Mouse (Mus musculus): ENCODE data around the gene Dusp8. TPM values are rescaled to one million over a fixed set of nuclear protein-coding genes. Genes with fewer than 3 reads are reported as not detected.

Gene Dusp8
- total RNA-seq, 1 experiment from 2014 or later = 0.15 TPM

Other genes with a start within 250 kb of the Dusp8 start
- gene Tollip, start 177.3 kb downstream of the Dusp8 start, total RNA-seq (2017) = 30.4 and 30.8 TPM in 2 replicates
- gene Brsk2, start 146.1 kb downstream of the Dusp8 start, total RNA-seq (2017) = not detected in 2 replicates
- 53.6 and 72.9 TPM in 2 replicates for gene Mob2, start 34.8 kb downstream of the Dusp8 start, total RNA-seq (2017)
- not detected in 2 replicates for gene Gm45618, start 24.9 kb upstream of the Dusp8 start, total RNA-seq (2017)
- not detected in 2 replicates for gene Gm39115, start 40.2 kb upstream of the Dusp8 start, total RNA-seq (2017)
- gene Gm45337, start 48.8 kb upstream of the Dusp8 start, total RNA-seq (2017) = not detected in 2 replicates
- gene Gm29735, start 61.3 kb upstream of the Dusp8 start, total RNA-seq (2017) = not detected in 2 replicates
- not detected in 2 replicates for gene Gm4553, start 69.9 kb upstream of the Dusp8 start, total RNA-seq (2017)
- not detected in 2 replicates for gene Krtap5-2, start 80.2 kb upstream of the Dusp8 start, total RNA-seq (2017)
- not detected in 2 replicates for gene Gm10153, start 94.5 kb upstream of the Dusp8 start, total RNA-seq (2017)
- not detected in 2 replicates for gene Krtap5-3, start 105.5 kb upstream of the Dusp8 start, total RNA-seq (2017)
- not detected in 2 replicates for gene Gm7579, start 116.0 kb upstream of the Dusp8 start, total RNA-seq (2017)
- gene Krtap5-5, start 134.1 kb upstream of the Dusp8 start, total RNA-seq (2017) = not detected in 2 replicates
- gene Gm40460, start 145.2 kb upstream of the Dusp8 start, total RNA-seq (2017) = not detected in 2 replicates
- not detected in 2 replicates for gene Gm2431, start 162.5 kb upstream of the Dusp8 start, total RNA-seq (2017)
- not detected in 2 replicates for gene Gm4559, start 178.5 kb upstream of the Dusp8 start, total RNA-seq (2017)
- not detected in 2 replicates for gene Krtap5-1, start 201.3 kb upstream of the Dusp8 start, total RNA-seq (2017)
- not detected in 2 replicates for gene Krtap5-4, start 207.7 kb upstream of the Dusp8 start, total RNA-seq (2017)